Mouse (Mus musculus) heart, embryonic 13.5 days (tissue): ENCODE measurements around the gene Myo6. TPM values are rescaled to one million over a fixed set of nuclear protein-coding genes. Genes with fewer than 3 reads are reported as not detected.

Source experiments
- ATAC-seq: fragments of 200-750 bp; cut with Nextera tagmentation; 2 replicates; pipeline ENCODE4 v1.8.0; 2017; ENCODE audit warnings: moderate TSS enrichment; ENCODE audit not compliant: insufficient number of reproducible peaks, low FRiP score, low TSS enrichment; ENCODE audit errors: extremely low read depth
- H3K27ac ChIP-seq: fragments of 300-500 bp; sonication (generic); replicated peaks from 2 replicates; pipeline ENCODE4 v1.5.1; 2015; ENCODE audit warnings: moderate library complexity, mild to moderate bottlenecking, inconsistent platforms
- H3K27me3 ChIP-seq: fragments of 300-500 bp; sonication (generic); replicated peaks from 2 replicates; pipeline ENCODE4 v1.6.1; 2015; ENCODE audit warnings: mild to moderate bottlenecking, inconsistent platforms
- H3K36me3 ChIP-seq: fragments of 300-500 bp; sonication (generic); 2 replicates; pipeline ENCODE4 v1.6.1; 2015; ENCODE audit warnings: mild to moderate bottlenecking, inconsistent platforms
- H3K4me1 ChIP-seq: fragments of 300-500 bp; sonication (generic); 2 replicates; pipeline ENCODE4 v1.6.1; 2015; ENCODE audit warnings: inconsistent platforms
- H3K4me2 ChIP-seq: fragments of 300-500 bp; sonication (generic); 2 replicates; pipeline ENCODE4 v1.6.1; 2015; ENCODE audit warnings: inconsistent platforms, mild to moderate bottlenecking, moderate library complexity
- H3K4me3 ChIP-seq: fragments of 300-500 bp; sonication (generic); 2 replicates; pipeline ENCODE4 v1.5.1; 2015; ENCODE audit warnings: moderate library complexity, mild to moderate bottlenecking, inconsistent platforms
- H3K9ac ChIP-seq: fragments of 300-500 bp; sonication (generic); 2 replicates; pipeline ENCODE4 v1.6.1; 2015; ENCODE audit warnings: inconsistent platforms, mild to moderate bottlenecking, moderate library complexity
- H3K9me3 ChIP-seq: fragments of 300-500 bp; sonication (generic); 2 replicates; pipeline ENCODE4 v1.6.1; 2016; ENCODE audit warnings: inconsistent platforms
- WGBS: fragments of 180-500 bp; shearing (Covaris S2); methylation state at CpG from one replicate; pipeline ENCODE4 v1.1.7; 2015; ENCODE audit warnings: mixed read lengths; 5-methylcytosine and 5-hydroxymethylcytosine counted together
- polyA plus RNA-seq: library from polyadenylated mRNA; unstranded; fragments of >200 nt; fragmentation: Nextera tagmentation; extraction: Ambion mirVana; gene quantifications from 2 replicates; pipeline ENCODE4 v1.2.1, GENCODE M21; 2015

Myo6 gene
- polyA plus RNA-seq, 1 experiment from 2014 or later = 10.1 TPM

GRCm38 (mm10) chr9:80166425-80166824, 1.6 kb downstream of the Myo6 start:
- peaks cover 10% of the 10 kb centered on the region for H3K4me1 ChIP-seq
- WGBS = 59% methylated on average over 6 of the region's 6 CpGs
- no peaks in the 10 kb centered on the region for H3K9me3 ChIP-seq
- peak overlapping the region; percentile 40; the same call in 1 of the 2 replicates for H3K9ac ChIP-seq
- no peaks in the 10 kb centered on the region for H3K27me3 ChIP-seq
- H3K27ac ChIP-seq = peak overlapping the region; percentile 24; the same call in 1 of the 2 replicates
- H3K4me2 ChIP-seq = peak overlapping the region; percentile 74
- peak overlapping the region; percentile 71 for H3K4me3 ChIP-seq
- ATAC-seq = no peak
- H3K36me3 ChIP-seq = no peaks in the 10 kb centered on the region

GRCm38 (mm10) chr9:80167089-80167488, 2.3 kb downstream of the Myo6 start:
- 71% methylated on average over 4 of the region's 4 CpGs for WGBS
- H3K27me3 ChIP-seq = no peaks in the 10 kb centered on the region
- peaks cover 10% of the 10 kb centered on the region for H3K4me1 ChIP-seq
- no peak overlapping the region for H3K27ac ChIP-seq
- no peak overlapping the region for H3K4me3 ChIP-seq
- no peak for ATAC-seq
- H3K9ac ChIP-seq = 0 out of 2 replicates have a peak overlapping the region, but pooled peaks have one; percentile 17
- no peaks in the 10 kb centered on the region for H3K9me3 ChIP-seq
- no peaks in the 10 kb centered on the region for H3K36me3 ChIP-seq
- H3K4me2 ChIP-seq = peak overlapping the region; percentile 74

- no peak overlapping the region for H3K27ac ChIP-seq
- no peak for ATAC-seq
Measured at GRCm38 (mm10) chr9:80169551-80169950, 4.7 kb downstream of the Myo6 start.

GRCm38 (mm10) chr9:80171241-80171640, 6.4 kb downstream of the Myo6 start:
- Histone ChIP-seq H3K9me3 (no peaks in the 10 kb centered on the region), H3K27me3 (no peaks in the 10 kb centered on the region), H3K4me1 (peaks cover 11% of the 10 kb centered on the region; the same call in 1 of the 2 replicates), H3K27ac (no peak overlapping the region), H3K4me2 (no peak overlapping the region), H3K36me3 (peaks cover 4% of the 10 kb centered on the region; the same call in 1 of the 2 replicates), H3K9ac (no peak overlapping the region), H3K4me3 (no peak overlapping the region)
- ATAC-seq = no peak

More at GRCm38 (mm10) chr9:80169551-80169950, 4.7 kb downstream of the Myo6 start:
- H3K9me3 ChIP-seq = no peaks in the 10 kb centered on the region
- H3K4me1 ChIP-seq = peaks cover 13% of the 10 kb centered on the region; the same call in 1 of the 2 replicates
- no peak overlapping the region for H3K4me3 ChIP-seq
- H3K27me3 ChIP-seq = no peaks in the 10 kb centered on the region
- H3K4me2 ChIP-seq = no peak overlapping the region
- peaks cover 1% of the 10 kb centered on the region; the same call in 1 of the 2 replicates for H3K36me3 ChIP-seq
- 86% methylated on average over 9 of the region's 9 CpGs for WGBS
- no peak overlapping the region for H3K9ac ChIP-seq

- WGBS = 84% methylated on average over 8 of the region's 8 CpGs
- Histone ChIP-seq H3K27me3 (no peaks in the 10 kb centered on the region), H3K9ac (no peak overlapping the region), H3K4me3 (no peak overlapping the region), H3K9me3 (no peaks in the 10 kb centered on the region), H3K27ac (no peak overlapping the region), H3K4me2 (no peak overlapping the region), H3K4me1 (peaks cover 20% of the 10 kb centered on the region), H3K36me3 (peaks cover 4% of the 10 kb centered on the region; the same call in 1 of the 2 replicates)
- ATAC-seq = no peak
Measured at GRCm38 (mm10) chr9:80172396-80173222, 7.8 kb downstream of the Myo6 start.

- ATAC-seq = no peak
- H3K4me2 ChIP-seq = no peak overlapping the region
- 53% methylated on average over 9 of the region's 9 CpGs for WGBS
- H3K9ac ChIP-seq = 0 out of 2 replicates have a peak overlapping the region, but pooled peaks have one; percentile 33
- no peaks in the 10 kb centered on the region for H3K9me3 ChIP-seq
- H3K36me3 ChIP-seq = peaks cover 4% of the 10 kb centered on the region; the same call in 1 of the 2 replicates
- H3K27me3 ChIP-seq = no peaks in the 10 kb centered on the region
- no peak overlapping the region for H3K4me3 ChIP-seq
- H3K4me1 ChIP-seq = peaks cover 20% of the 10 kb centered on the region
- no peak overlapping the region for H3K27ac ChIP-seq
Measured at GRCm38 (mm10) chr9:80173629-80174028, 8.8 kb downstream of the Myo6 start.

GRCm38 (mm10) chr9:80176696-80177478, 12.1 kb downstream of the Myo6 start:
- peak; percentile 37; the same call in 1 of the 2 replicates for ATAC-seq
- peak overlapping the region; percentile 82 for H3K27ac ChIP-seq
- WGBS = 43% methylated on average over 13 of the region's 13 CpGs
- peak overlapping the region; percentile 30; the same call in 1 of the 2 replicates for H3K4me2 ChIP-seq
- H3K9ac ChIP-seq = peak overlapping the region; percentile 44; the same call in 1 of the 2 replicates
- H3K36me3 ChIP-seq = peaks cover 4% of the 10 kb centered on the region; the same call in 1 of the 2 replicates
- peaks cover 26% of the 10 kb centered on the region for H3K4me1 ChIP-seq
- no peaks in the 10 kb centered on the region for H3K9me3 ChIP-seq
- no peak overlapping the region for H3K4me3 ChIP-seq
- no peaks in the 10 kb centered on the region for H3K27me3 ChIP-seq

- H3K27me3 ChIP-seq = no peaks in the 10 kb centered on the region
- H3K4me1 ChIP-seq = peaks cover 19% of the 10 kb centered on the region
- 80% methylated on average over 2 of the region's 2 CpGs for WGBS
- no peaks in the 10 kb centered on the region for H3K9me3 ChIP-seq
- H3K4me2 ChIP-seq = no peak overlapping the region
- H3K36me3 ChIP-seq = peaks cover 4% of the 10 kb centered on the region; the same call in 1 of the 2 replicates
- no peak overlapping the region for H3K4me3 ChIP-seq
- H3K9ac ChIP-seq = no peak overlapping the region
- H3K27ac ChIP-seq = no peak overlapping the region
- ATAC-seq = no peak
Measured at GRCm38 (mm10) chr9:80178670-80179069, 13.8 kb downstream of the Myo6 start.

- WGBS = 69% methylated on average over 4 of the region's 4 CpGs
- H3K9ac ChIP-seq = no peak overlapping the region
- H3K27me3 ChIP-seq = no peaks in the 10 kb centered on the region
- H3K4me3 ChIP-seq = no peak overlapping the region
- H3K9me3 ChIP-seq = no peaks in the 10 kb centered on the region
- H3K4me2 ChIP-seq = no peak overlapping the region
- no peak overlapping the region for H3K27ac ChIP-seq
- H3K36me3 ChIP-seq = peaks cover 1% of the 10 kb centered on the region; the same call in 1 of the 2 replicates
- ATAC-seq = no peak
- H3K4me1 ChIP-seq = peaks cover 18% of the 10 kb centered on the region
Measured at GRCm38 (mm10) chr9:80179688-80180087, 14.9 kb downstream of the Myo6 start.

- H3K4me1 ChIP-seq = peaks cover 23% of the 10 kb centered on the region
- 82% methylated on average over 5 of the region's 5 CpGs for WGBS
- no peaks in the 10 kb centered on the region for H3K27me3 ChIP-seq
- no peak overlapping the region for H3K4me2 ChIP-seq
- H3K9me3 ChIP-seq = no peaks in the 10 kb centered on the region
- no peak overlapping the region for H3K4me3 ChIP-seq
- no peaks in the 10 kb centered on the region for H3K36me3 ChIP-seq
- ATAC-seq = no peak
- no peak overlapping the region for H3K27ac ChIP-seq
- H3K9ac ChIP-seq = no peak overlapping the region
Measured at GRCm38 (mm10) chr9:80180771-80181170, 15.9 kb downstream of the Myo6 start.

GRCm38 (mm10) chr9:80181692-80182091, 16.9 kb downstream of the Myo6 start:
- no peak overlapping the region for H3K4me3 ChIP-seq
- no peak for ATAC-seq
- H3K36me3 ChIP-seq = no peaks in the 10 kb centered on the region
- H3K4me2 ChIP-seq = no peak overlapping the region
- H3K4me1 ChIP-seq = peaks cover 21% of the 10 kb centered on the region
- H3K27ac ChIP-seq = no peak overlapping the region
- WGBS = 63% methylated on average over 1 of the region's 1 CpGs
- H3K9ac ChIP-seq = no peak overlapping the region
- H3K27me3 ChIP-seq = no peaks in the 10 kb centered on the region
- H3K9me3 ChIP-seq = no peaks in the 10 kb centered on the region
